Comparison of ENCODE assay signal across 8 mouse cellular contexts in the genomic region with DNA sequence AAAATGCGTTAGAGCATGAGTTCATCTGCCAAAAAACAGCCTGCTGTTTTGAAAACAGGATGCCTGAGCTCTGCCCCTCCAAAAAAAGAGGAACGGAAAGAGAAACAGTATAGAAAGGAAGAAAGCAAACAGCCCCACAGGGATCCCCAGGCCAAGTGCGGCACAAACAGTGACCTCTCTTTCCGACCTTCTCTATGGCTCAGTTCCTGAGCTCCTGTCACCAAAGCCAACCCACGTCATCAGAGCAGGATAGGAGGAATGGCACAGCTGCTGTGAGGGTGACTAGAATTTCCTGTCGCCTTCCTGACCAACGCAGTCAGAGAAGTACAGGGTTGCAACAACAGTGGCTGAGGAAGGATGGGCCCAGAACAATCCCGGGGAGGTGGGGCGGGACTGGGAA.
A peak's percentile ranks its signal among the peaks of the same experiment; 100 is the strongest.
DNase-seq lines count a peak whose midpoint lies in the region; ATAC-seq lines count a peak whose summit lies in the region.

No protein-coding gene starts in this region.

- H3K27me3 ChIP-seq in kidney, embryonic 15.5 days = 0 out of 2 replicates have a peak, but pooled peaks cover 7% of the 10 kb centered on the region
- no peaks in the 10 kb centered on the region for H3K27me3 ChIP-seq in intestine, embryonic 15.5 days (replicated peaks)

- no peaks in the 10 kb centered on the region for H3K9me3 ChIP-seq in kidney, embryonic 15.5 days (replicated peaks)
- H3K9me3 ChIP-seq in intestine, embryonic 15.5 days = no peaks in the 10 kb centered on the region

- H3K27ac ChIP-seq in kidney, embryonic 15.5 days = 0 out of 2 replicates have a peak overlapping the region, but pooled peaks have one; percentile 30
- no peak overlapping the region for H3K27ac ChIP-seq in intestine, embryonic 15.5 days

- H3K9ac ChIP-seq in kidney, embryonic 15.5 days = no peak overlapping the region
- H3K9ac ChIP-seq in intestine, embryonic 15.5 days = no peak overlapping the region

- peaks cover 26% of the 10 kb centered on the region for H3K4me1 ChIP-seq in kidney, embryonic 15.5 days
- peaks cover 2% of the 10 kb centered on the region for H3K4me1 ChIP-seq in intestine, embryonic 15.5 days (replicated peaks)

- 0 out of 2 replicates have a peak overlapping the region, but pooled peaks have one; percentile 42 for H3K4me2 ChIP-seq in kidney, embryonic 15.5 days
- H3K4me2 ChIP-seq in intestine, embryonic 15.5 days (replicated peaks) = no peak overlapping the region

- no peak for ATAC-seq in kidney, embryonic 15.5 days (replicated peaks; ENCODE audit: low FRiP score)
- ATAC-seq in intestine, embryonic 15.5 days = no peak

- H3K36me3 ChIP-seq in kidney, embryonic 15.5 days = no peaks in the 10 kb centered on the region
- H3K36me3 ChIP-seq in intestine, embryonic 15.5 days = no peaks in the 10 kb centered on the region

- WGBS in kidney, embryonic 15.5 days = 27% methylated on average over 9 of the region's 9 CpGs
- 57% methylated on average over 9 of the region's 9 CpGs for WGBS in intestine, embryonic 15.5 days

- DNase-seq in adrenal gland, postnatal 10 days = peak; percentile 48
- DNase-seq in adrenal gland, adult 18-20 months (ENCODE audit: low spot score in 2 of 2) = no peak
- DNase-seq in gastrocnemius, postnatal 10 days = peak; percentile 58
- peak; percentile 77 to 79 for DNase-seq in lung, postnatal 4 days
- no peak for DNase-seq in frontal cortex, postnatal 36 days (ENCODE audit: low spot score in 2 of 2)
- DNase-seq in urinary bladder, postnatal 14 days (ENCODE audit: low spot score) = no peak

- no peak overlapping the region for H3K4me3 ChIP-seq in kidney, embryonic 15.5 days (replicated peaks)
- H3K4me3 ChIP-seq in intestine, embryonic 15.5 days (replicated peaks) = no peak overlapping the region

Comparison
In these comparisons a context has a peak if more than half of its experiments do, and no peak if none do; other contexts are left out.
1. DNase-seq: peak in adrenal gland, postnatal 10 days (single experiment), gastrocnemius, postnatal 10 days (single experiment) and lung, postnatal 4 days (2 of 2); none in adrenal gland, adult 18-20 months (0 of 2), frontal cortex, postnatal 36 days (0 of 2) and urinary bladder, postnatal 14 days (single experiment).